Mouse (Mus musculus) heart, postnatal 0 days (tissue): ENCODE measurements around the gene Npcd.

ENCODE experiments used
- CTCF ChIP-seq: IDR thresholded peaks from 2 replicates; pipeline ENCODE4 v1.5.1; 2016; ENCODE audit warnings: antibody characterized with exemption, control low read depth, low read depth
- EP300 ChIP-seq: IDR thresholded peaks from 2 replicates; pipeline ENCODE4 v1.6.1; 2016; ENCODE audit warnings: antibody characterized with exemption, low read depth

- TF ChIP-seq CTCF (no peak), EP300 (no peak)
Measured at GRCm38 (mm10) chr15:79755176-79755575, 78.9 kb downstream of the Npcd start.
